Mouse (Mus musculus) granulocyte monocyte progenitor cell, adult 5-6 weeks (primary cell): ENCODE measurements at regions not wholly inside any gene's neighbourhood (a gene's known extent, or its start where the extent isn't known, plus 50 kb on each side); places are given as distances from the start of the nearest gene placed in this dataset.

ENCODE experiments used
- ATAC-seq: replicated peaks from 2 replicates; pipeline ENCODE4 v1.8.0; 2016; ENCODE audit warnings: mild to moderate bottlenecking, moderate TSS enrichment, inconsistent platforms; ENCODE audit not compliant: poor library complexity, severe bottlenecking

GRCm38 (mm10) chr1:23589414-23589942 lies 172.1 kb upstream of the B3gat2 start:
- ATAC-seq: no peak

DNA sequence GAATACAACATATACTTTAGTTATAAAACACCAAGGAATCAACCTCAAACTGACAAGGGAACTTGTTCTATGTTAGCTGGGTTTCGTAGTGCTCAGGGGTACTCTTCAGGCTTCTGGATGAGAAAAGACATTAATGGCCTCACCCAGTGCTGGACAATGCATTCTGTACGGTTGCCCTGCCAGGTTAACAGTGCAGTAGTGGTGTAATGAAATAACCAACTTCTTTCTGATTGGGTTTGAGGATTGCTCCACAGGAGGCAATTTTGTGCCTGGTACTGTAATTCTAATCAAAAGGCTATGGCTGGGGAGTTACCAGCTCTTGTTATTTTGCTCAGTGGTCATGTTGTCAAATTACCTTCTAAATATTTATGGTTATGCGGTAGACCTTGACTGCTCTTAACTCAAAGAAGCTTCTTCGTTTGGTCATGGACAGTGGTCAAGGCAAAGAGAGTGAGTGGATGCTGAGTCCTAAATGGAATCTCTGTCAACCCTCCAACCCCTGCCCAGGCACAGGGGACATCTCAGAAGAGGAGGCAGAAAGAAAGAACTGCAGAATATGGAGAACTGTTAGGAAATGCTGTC lies 158.8 kb upstream of the B3gat2 start:
- ATAC-seq: no peak

DNA sequence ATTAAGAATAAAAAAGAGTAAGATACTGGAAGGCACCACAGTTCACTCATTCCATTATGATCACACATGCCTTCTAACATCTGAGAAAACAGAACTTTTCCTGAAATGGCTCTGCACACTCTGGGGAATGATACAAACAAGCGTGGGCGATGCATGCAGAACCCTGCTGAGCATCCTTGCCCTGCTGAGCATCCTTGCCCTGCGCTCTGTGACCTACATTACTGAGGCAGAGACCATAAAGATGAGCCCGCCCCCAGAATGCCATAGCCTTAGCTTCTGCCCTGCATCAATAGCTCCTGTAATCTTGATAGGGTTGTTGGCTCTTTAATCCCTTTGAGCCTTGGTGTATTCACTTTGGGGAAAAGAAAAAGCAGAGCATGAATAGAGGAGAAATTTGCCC lies 132.2 kb upstream of the B3gat2 start:
- ATAC-seq: no peak

DNA sequence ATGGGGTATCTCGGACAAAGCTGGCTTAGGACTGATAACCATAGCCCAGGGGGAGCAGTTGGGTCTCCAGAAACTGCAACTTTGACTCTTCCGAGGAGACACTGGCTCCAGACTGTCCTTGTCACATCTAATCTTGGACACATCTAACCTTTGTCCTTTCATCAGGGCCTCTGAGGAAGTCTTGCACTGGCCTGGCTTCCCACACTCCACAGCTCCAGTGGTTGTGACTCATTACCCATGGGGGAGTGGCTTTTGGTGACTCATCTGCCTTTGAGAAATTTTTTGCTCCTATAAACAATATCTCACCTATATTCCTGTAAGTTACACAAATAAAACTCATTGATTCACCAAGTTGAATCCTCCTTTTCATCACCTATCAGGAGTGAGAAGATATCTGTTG lies 116.5 kb upstream of the B3gat2 start:
- no peak for ATAC-seq

DNA sequence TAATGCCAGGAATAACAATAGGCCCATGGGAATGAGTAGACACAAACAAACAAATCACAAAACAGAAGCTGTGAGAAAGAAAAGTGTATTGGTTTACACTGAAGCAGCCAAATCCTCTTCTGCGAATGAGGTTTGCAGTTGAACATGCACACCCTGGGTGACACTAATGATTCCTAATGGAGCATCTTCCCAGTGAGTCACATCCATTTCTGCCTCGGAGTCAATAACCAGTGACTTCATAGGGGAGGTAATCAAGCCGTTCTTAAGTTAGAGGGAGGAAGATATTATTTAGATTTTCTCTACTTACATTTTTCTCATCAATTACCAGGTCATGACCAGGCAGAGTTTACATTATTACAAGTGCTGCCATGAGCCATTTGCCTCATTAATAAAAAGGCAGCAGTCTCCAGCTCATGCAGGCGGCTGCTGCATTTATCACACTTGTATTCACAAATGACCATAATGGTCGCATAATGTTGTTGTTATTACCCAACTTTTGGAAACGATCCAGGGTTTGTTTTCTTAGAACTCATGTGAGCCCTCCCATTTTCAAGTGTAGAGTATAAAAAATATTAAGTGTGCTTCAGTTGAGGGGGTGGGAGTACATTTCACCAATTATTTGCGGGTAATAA lies 112.6 kb upstream of the B3gat2 start:
- ATAC-seq: no peak

DNA sequence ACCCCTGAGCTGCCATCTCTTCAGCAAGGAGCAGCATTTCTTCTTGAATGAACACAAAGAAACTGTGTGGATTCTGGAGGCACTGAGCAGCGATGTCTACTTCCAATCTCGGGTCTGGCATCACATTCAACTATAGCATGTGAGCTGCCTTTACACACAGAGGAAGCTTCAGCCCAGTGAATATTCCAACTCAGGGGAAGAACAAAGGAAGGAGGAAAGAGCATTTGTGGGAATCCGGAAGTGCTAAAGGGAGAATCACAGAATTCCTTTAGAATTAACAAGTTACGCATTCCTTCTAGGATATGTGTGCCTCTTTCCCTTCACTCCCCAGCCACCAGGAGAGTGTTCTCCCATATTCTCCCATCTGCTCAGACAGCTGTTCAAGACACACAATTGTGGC lies 111.7 kb upstream of the B3gat2 start:
- ATAC-seq: no peak

DNA sequence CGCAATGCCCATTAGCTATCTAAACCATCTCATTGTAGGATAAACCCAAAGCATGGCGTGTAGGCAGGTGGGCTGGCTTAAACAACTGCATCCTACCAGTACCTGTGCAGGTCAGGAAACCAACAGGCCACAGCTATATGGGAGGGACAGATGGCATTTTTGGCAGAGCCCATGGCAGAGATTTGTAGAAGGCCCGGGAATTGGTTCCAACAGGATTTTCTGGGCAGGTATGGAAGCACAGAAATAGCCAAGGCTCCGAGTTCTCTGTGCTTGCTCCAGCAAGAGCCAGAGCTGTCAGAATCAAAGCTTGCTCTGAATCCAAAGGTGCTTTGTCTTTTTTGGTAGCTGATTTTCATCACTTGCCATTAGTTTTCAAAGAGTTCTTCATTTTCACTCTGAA lies 107.9 kb upstream of the B3gat2 start:
- no peak for ATAC-seq

DNA sequence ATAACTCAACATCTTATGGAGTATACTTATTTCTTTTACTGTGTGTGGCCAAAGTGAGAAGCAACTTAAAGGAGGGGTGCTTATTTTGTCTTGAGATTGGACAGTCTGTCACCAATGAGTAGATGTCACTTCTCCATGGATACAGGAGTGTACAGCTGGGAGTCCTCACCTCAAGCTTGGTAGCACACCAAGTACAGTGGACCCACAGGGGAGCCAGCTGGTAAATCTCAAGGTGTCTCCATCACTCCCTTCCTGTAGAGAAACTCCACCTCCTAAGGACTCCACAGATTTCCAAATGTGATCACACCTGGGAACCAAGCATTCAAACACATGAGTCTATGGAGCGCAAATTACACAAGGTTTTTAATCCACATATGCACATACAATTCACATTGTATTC lies 105.8 kb upstream of the B3gat2 start:
- ATAC-seq: no peak

DNA sequence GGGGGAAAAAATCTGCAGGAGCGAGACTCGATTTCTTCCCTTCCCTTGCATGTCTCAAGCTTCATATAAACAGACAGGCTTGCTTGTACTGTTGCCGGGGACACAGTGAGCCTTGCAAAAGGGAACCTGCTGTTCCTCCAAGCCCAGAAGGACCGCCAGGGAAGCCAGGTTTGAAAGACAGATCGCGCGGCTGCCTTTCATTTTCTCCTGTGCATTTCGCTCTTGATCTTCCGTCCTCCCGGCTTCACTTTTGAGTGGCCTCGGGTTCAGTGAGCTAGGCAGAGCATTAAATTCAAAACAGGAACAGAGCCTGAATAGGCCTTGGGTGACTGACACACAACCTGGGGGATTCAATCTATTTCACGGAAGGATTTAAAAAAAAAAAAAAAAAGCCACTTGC lies 105.3 kb upstream of the B3gat2 start:
- no peak for ATAC-seq

GRCm38 (mm10) chr1:23656718-23657117 lies 104.8 kb upstream of the B3gat2 start:
- no peak for ATAC-seq

DNA sequence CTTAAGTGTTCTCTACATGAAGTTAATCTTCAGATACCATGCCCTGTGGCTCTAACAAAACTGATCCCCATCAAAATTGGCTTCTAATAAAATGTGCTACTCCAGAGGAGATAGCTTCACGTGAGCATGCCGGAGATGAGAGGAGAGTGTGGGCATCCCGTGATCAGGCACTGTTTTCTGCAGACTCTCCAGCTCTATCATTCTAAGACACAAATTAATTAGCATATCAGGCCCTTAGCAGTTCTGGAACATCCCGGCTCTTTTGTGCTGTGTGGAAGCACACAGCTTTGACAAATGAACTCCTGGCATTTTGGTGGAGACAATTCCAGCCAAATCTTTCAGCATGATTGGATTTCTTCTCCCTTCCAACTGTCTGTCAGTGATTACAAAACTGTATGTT lies 91.0 kb upstream of the B3gat2 start:
- ATAC-seq: no peak

GRCm38 (mm10) chr1:23674357-23674756 lies 87.2 kb upstream of the B3gat2 start:
- no peak for ATAC-seq

DNA sequence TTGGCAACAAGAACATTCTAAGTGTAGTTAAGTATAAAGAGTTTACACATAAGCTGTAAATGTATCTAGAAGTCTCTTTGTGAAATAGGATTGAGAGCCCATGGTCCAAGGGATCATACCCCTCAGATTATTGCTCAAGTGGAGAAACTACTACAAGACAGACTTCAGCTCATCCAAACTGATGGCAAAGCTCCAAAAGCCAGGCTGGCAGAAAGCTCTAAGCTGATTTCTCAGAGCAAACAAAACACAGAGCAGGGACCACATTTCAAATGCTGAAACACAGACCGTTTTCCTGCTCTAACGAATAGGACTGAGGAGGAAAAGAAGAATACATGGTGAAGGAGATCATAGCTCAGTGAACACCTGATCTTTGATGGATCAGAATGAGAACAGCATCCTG lies 85.3 kb upstream of the B3gat2 start:
- no peak for ATAC-seq

DNA sequence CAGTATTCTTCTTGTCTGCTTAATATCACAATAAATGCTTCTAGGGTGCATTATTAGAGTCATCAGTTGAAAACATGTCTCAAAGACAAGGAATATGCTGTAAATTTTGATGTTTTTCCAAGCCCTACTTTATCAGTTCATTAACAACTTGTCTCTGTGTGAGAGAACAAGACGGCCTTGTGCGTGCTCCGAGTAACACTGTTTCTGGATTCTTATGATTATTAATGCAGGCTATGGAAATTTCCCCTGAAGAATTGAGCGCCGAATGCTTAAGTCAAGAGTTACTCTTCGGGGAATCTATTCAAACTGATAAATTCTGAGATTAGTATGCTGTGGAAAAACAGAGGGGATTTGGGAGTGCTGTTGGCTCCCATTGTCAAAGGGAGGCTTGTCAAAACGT lies 72.2 kb upstream of the B3gat2 start:
- ATAC-seq: no peak

DNA sequence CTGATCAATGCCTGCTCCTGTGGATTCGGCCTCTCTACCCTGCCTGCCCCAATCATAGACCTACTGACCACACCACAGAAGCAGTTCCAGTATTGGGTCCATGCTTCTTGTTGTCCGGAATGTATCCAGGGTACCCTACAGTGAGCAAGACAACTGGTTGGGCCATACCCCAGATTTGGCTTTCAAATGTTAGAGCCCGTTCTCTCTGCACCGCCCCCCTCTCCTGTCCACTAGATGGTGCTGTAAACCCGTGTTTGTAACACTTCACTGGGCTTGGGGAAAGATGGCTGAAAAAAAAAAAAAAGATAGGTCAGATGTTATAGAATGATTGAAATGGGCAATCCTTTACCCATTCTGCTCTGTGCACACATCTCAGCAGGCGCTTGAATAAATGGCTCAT lies 56.1 kb upstream of the B3gat2 start:
- peak; percentile 35 for ATAC-seq

- ATAC-seq: no peak
These were observed 55.1 kb upstream of the B3gat2 start for GRCm38 (mm10) chr1:23706450-23706849.
